Mouse (Mus musculus): ENCODE measurements around the gene D6Wsu163e.

DNA sequence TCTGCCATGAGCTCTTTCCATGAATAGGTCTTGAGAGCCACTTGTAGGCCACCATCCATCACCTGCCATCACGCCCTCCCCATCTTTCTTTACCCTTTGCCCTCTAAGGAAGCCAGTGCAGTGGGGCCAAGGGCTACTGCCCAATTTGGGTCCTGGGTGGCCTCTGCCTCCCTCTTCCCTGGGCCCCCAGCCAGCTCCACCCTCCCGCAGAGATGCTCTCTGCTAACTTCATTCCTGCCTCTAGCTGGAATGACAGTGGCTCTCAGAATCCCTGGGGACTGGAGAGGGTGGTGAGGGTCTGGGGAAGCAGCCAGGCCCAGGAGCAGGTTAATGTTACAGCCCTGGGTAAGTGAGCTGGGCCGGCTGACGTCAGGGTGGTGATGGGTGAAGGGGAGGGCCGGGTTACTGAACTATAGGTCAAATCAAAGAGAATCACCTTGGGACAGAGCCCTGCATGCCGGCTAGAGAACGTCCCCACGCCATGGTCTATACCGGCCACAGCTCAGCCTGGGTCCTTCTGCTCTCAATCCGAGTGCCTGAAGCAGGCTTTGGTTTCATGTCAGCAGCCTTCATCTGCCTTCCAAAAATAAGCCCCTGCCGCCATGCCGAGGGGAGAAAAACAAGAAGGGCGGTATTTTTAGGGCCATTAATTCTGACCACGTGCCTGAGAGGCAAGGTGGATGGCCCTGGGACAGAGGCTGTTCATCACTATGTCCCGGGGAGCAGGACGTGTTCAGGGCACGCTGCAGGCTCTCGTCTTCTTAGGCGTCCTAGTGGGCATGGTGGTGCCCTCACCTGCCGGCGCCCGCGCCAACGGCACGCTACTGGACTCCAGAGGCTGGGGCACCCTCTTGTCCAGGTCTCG, 75.4 kb downstream of the D6Wsu163e start, which contains the start of gene Fgf6:
- TF ChIP-seq CTCF (IDR thresholded peaks at IDR 0.05; ENCODE audit: low read depth), result no peak
- no peak for TF ChIP-seq EP300 (IDR thresholded peaks at IDR 0.05; ENCODE audit: low read depth)
